Mouse (Mus musculus) small intestine, adult 2 months (tissue): ENCODE results near the gene Sytl1.

Experiments
- CTCF ChIP-seq: fragments of 200-500 bp; IDR thresholded peaks from 2 replicates; pipeline ENCODE4 v1.5.1; 2012; ENCODE audit warnings: low read depth, mild to moderate bottlenecking, control low read depth, inconsistent platforms, low read length, moderate library complexity, mixed read lengths; ENCODE audit not compliant: insufficient replicate concordance, insufficient read length; ENCODE audit errors: extremely low read depth
- POLR2A ChIP-seq: fragments of 200-500 bp; IDR thresholded peaks from 2 replicates; pipeline ENCODE4 v1.6.1; 2012; ENCODE audit warnings: low read depth, mild to moderate bottlenecking, control low read depth, inconsistent platforms, low read length, moderate library complexity

DNA sequence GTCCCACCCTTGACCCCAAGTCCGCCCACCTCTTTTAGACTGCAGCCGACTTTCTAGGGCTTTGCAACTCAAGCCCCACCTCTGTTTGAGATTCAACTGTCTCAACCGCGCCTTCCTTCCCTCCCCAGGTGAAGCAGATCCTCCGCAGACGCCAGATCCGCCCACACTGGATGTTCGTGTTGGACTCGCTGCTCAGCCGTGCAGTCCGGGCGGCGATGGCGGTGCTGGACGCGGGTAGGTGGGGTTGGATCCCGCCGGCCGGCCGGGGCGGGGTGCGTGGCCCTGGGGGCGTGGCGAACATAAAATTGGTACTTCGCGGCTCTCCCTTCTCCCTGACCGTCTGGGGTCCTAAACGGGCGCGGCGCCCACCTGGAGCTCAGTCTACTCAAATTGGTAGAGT lies 11.7 kb downstream of the Sytl1 start:
- TF ChIP-seq POLR2A (no peak), CTCF (no peak)
